Mouse (Mus musculus) CH12.LX (cell line): ENCODE data around the gene Polr2l. TPM values are rescaled to one million over a fixed set of nuclear protein-coding genes. Genes with fewer than 3 reads are reported as not detected.

ENCODE experiments used
- DNase-seq: peaks from one replicate; pipeline ENCODE4 v3.0.0-alpha.2; 2013; ENCODE audit errors: extremely low read depth
- H3K27ac ChIP-seq: 2 replicates; pipeline ENCODE4 v1.5.1; 2012; ENCODE audit warnings: low read depth, mild to moderate bottlenecking, control low read depth, moderate library complexity; ENCODE audit not compliant: insufficient read depth
- H3K27me3 ChIP-seq: replicated peaks from 2 replicates; pipeline ENCODE3; 2012; ENCODE audit warnings: inconsistent platforms
- H3K36me3 ChIP-seq, 2 experiments: replicated peaks in 1 of 2; 2 replicates each; pipeline versions ENCODE3 to v1.6.1; 2012; ENCODE audit warnings: inconsistent platforms in 1 of 2, low read length in 1 of 2, mild to moderate bottlenecking in 1 of 2, mixed read lengths in 1 of 2, moderate library complexity in 1 of 2; ENCODE audit not compliant: control insufficient read depth in 1 of 2, insufficient read depth in 1 of 2
- H3K4me1 ChIP-seq, 2 experiments: 2 replicates each; pipeline ENCODE4 v1.6.1; 2012; ENCODE audit warnings: inconsistent platforms in 1 of 2, moderate library complexity in 1 of 2; ENCODE audit not compliant: insufficient read depth in 2 of 2, control insufficient read depth in 1 of 2
- H3K4me2 ChIP-seq: 2 replicates; pipeline ENCODE4 v1.6.1; 2012; ENCODE audit warnings: low read depth, mild to moderate bottlenecking, control low read depth; ENCODE audit not compliant: poor library complexity, insufficient read depth, severe bottlenecking
- H3K4me3 ChIP-seq, 3 experiments: fragments of 150-350 bp in 1 of 3; sonication (generic) in 1 of 3; replicated peaks in 1 of 3; 2 replicates each; pipeline versions ENCODE3 to v1.5.1; 2011 to 2012; ENCODE audit warnings: low read depth in 2 of 3, low read length in 2 of 3, mild to moderate bottlenecking in 2 of 3, moderate library complexity in 2 of 3, control low read depth in 1 of 3, improper control_type of control experiment in 1 of 3, inconsistent platforms in 1 of 3, mixed read lengths in 1 of 3; ENCODE audit not compliant: poor library complexity in 1 of 3
- H3K79me2 ChIP-seq: replicated peaks from 2 replicates; pipeline ENCODE4 v1.6.1; 2012; ENCODE audit warnings: mild to moderate bottlenecking, moderate library complexity; ENCODE audit not compliant: control insufficient read depth, poor library complexity, insufficient read depth, severe bottlenecking; ENCODE audit errors: extremely low read depth
- H3K9ac ChIP-seq: 2 replicates; pipeline ENCODE4 v1.6.1; 2012; ENCODE audit warnings: low read depth, mild to moderate bottlenecking, control low read depth, moderate library complexity; ENCODE audit not compliant: insufficient read depth
- H3K9me3 ChIP-seq: replicated peaks from 2 replicates; pipeline ENCODE3; 2012; ENCODE audit warnings: low read length, inconsistent platforms, mixed read lengths
- BHLHE40 ChIP-seq: IDR thresholded peaks from 2 replicates; pipeline ENCODE4 v1.6.1; 2011; ENCODE audit warnings: mild to moderate bottlenecking, low read depth, low read length, improper control_type of control experiment
- CHD1 ChIP-seq: IDR thresholded peaks from 2 replicates; pipeline ENCODE4 v1.6.1; 2012; ENCODE audit warnings: low read depth, low read length, improper control_type of control experiment, inconsistent platforms
- CHD2 ChIP-seq: IDR thresholded peaks from 2 replicates; pipeline ENCODE4 v1.6.1; 2011; ENCODE audit warnings: low read length, improper control_type of control experiment
- CTCF ChIP-seq, 2 experiments: IDR thresholded peaks in 1 of 2; conservative IDR thresholded peaks in 1 of 2; 2 replicates each; pipeline ENCODE4 v1.5.1; 2011 to 2012; ENCODE audit warnings: low read depth in 2 of 2, low read length in 2 of 2, improper control_type of control experiment in 1 of 2, inconsistent platforms in 1 of 2, mild to moderate bottlenecking in 1 of 2, moderate library complexity in 1 of 2
- E2F4 ChIP-seq: IDR thresholded peaks from 2 replicates; pipeline ENCODE4 v1.6.1; 2011; ENCODE audit warnings: low read depth, low read length, improper control_type of control experiment; ENCODE audit not compliant: insufficient replicate concordance
- ELF1 ChIP-seq: IDR thresholded peaks from 2 replicates; pipeline ENCODE4 v1.6.1; 2014; ENCODE audit warnings: low read depth, mild to moderate bottlenecking, inconsistent platforms, low read length, improper control_type of control experiment
- EP300 ChIP-seq: IDR thresholded peaks from 2 replicates; pipeline ENCODE4 v1.6.1; 2011; ENCODE audit warnings: low read length, improper control_type of control experiment
- ETS1 ChIP-seq: conservative IDR thresholded peaks from 2 replicates; pipeline ENCODE4 v1.6.1; 2012; ENCODE audit warnings: low read depth, mild to moderate bottlenecking, inconsistent platforms, low read length, improper control_type of control experiment, moderate library complexity
- GABPA ChIP-seq: IDR thresholded peaks from 2 replicates; pipeline ENCODE4 v1.6.1; 2012; ENCODE audit warnings: low read depth, low read length, improper control_type of control experiment, inconsistent platforms; ENCODE audit not compliant: insufficient replicate concordance
- HCFC1 ChIP-seq: IDR thresholded peaks from 2 replicates; pipeline ENCODE4 v1.6.1; 2012; ENCODE audit warnings: low read depth, mild to moderate bottlenecking, inconsistent platforms, low read length, improper control_type of control experiment
- IRF4 ChIP-seq: IDR thresholded peaks from 2 replicates; pipeline ENCODE4 v1.6.1; 2014; ENCODE audit warnings: low read depth, mild to moderate bottlenecking, inconsistent platforms, low read length, improper control_type of control experiment
- JUN ChIP-seq: IDR thresholded peaks from 2 replicates; pipeline ENCODE4 v1.6.1; 2011; ENCODE audit warnings: low read depth, mild to moderate bottlenecking, low read length, improper control_type of control experiment, moderate library complexity; ENCODE audit not compliant: insufficient read depth
- JUND ChIP-seq: conservative IDR thresholded peaks from 2 replicates; pipeline ENCODE4 v1.6.1; 2011; ENCODE audit warnings: low read depth, low read length, improper control_type of control experiment
- KAT2A ChIP-seq: IDR thresholded peaks from 2 replicates; pipeline ENCODE4 v1.6.1; 2012; ENCODE audit warnings: low read length, improper control_type of control experiment, inconsistent platforms; ENCODE audit not compliant: insufficient replicate concordance
- MAFK ChIP-seq: IDR thresholded peaks from 2 replicates; pipeline ENCODE4 v1.6.1; 2011; ENCODE audit warnings: low read length, improper control_type of control experiment; ENCODE audit not compliant: insufficient replicate concordance
- MAX ChIP-seq: IDR thresholded peaks from 2 replicates; pipeline ENCODE4 v1.6.1; 2011; ENCODE audit warnings: low read length, improper control_type of control experiment
- MAZ ChIP-seq: IDR thresholded peaks from 2 replicates; pipeline ENCODE4 v1.6.1; 2012; ENCODE audit warnings: low read depth, mild to moderate bottlenecking, inconsistent platforms, low read length, improper control_type of control experiment, moderate library complexity
- MEF2A ChIP-seq: IDR thresholded peaks from 2 replicates; pipeline ENCODE4 v1.6.1; 2014; ENCODE audit warnings: low read depth, mild to moderate bottlenecking, inconsistent platforms, low read length, improper control_type of control experiment, borderline replicate concordance
- MXI1 ChIP-seq: IDR thresholded peaks from 2 replicates; pipeline ENCODE4 v1.6.1; 2011; ENCODE audit warnings: mild to moderate bottlenecking, low read depth, low read length, improper control_type of control experiment
- MYC ChIP-seq: IDR thresholded peaks from 2 replicates; pipeline ENCODE4 v1.6.1; 2011; ENCODE audit warnings: low read depth, mild to moderate bottlenecking, improper control_type of control experiment, low read length
- NELFE ChIP-seq: IDR thresholded peaks from 2 replicates; pipeline ENCODE4 v1.6.1; 2011; ENCODE audit warnings: low read depth, low read length, improper control_type of control experiment
- NRF1 ChIP-seq: IDR thresholded peaks from 2 replicates; pipeline ENCODE4 v1.6.1; 2014; ENCODE audit warnings: low read depth, mild to moderate bottlenecking, inconsistent platforms, low read length, improper control_type of control experiment, moderate library complexity
- PAX5 ChIP-seq: IDR thresholded peaks from 2 replicates; pipeline ENCODE4 v1.6.1; 2012; ENCODE audit warnings: low read length, inconsistent platforms, mixed read lengths
- POLR2A ChIP-seq: IDR thresholded peaks from 2 replicates; pipeline ENCODE4 v1.6.1; 2011; ENCODE audit warnings: low read depth, mild to moderate bottlenecking, improper control_type of control experiment, low read length
- POLR2AphosphoS2 ChIP-seq: IDR thresholded peaks from 2 replicates; pipeline ENCODE4 v1.6.1; 2011; ENCODE audit warnings: low read depth, low read length, improper control_type of control experiment
- RAD21 ChIP-seq: IDR thresholded peaks from 2 replicates; pipeline ENCODE4 v1.6.1; 2011; ENCODE audit warnings: low read depth, mild to moderate bottlenecking, low read length, improper control_type of control experiment, moderate library complexity
- RCOR1 ChIP-seq: conservative IDR thresholded peaks from 2 replicates; pipeline ENCODE4 v1.6.1; 2012; ENCODE audit warnings: low read depth, mild to moderate bottlenecking, inconsistent platforms, low read length, improper control_type of control experiment
- SIN3A ChIP-seq: IDR thresholded peaks from 2 replicates; pipeline ENCODE4 v1.6.1; 2012; ENCODE audit warnings: low read length, improper control_type of control experiment, inconsistent platforms
- SMC3 ChIP-seq: IDR thresholded peaks from 2 replicates; pipeline ENCODE4 v1.6.1; 2011; ENCODE audit warnings: low read depth, low read length, improper control_type of control experiment
- TBP ChIP-seq: conservative IDR thresholded peaks from 2 replicates; pipeline ENCODE4 v1.6.1; 2011; ENCODE audit warnings: low read depth, low read length, improper control_type of control experiment
- TCF12 ChIP-seq: IDR thresholded peaks from 2 replicates; pipeline ENCODE4 v1.6.1; 2014; ENCODE audit warnings: low read depth, mild to moderate bottlenecking, inconsistent platforms, low read length, improper control_type of control experiment
- UBTF ChIP-seq: IDR thresholded peaks from 2 replicates; pipeline ENCODE4 v1.6.1; 2012; ENCODE audit warnings: low read depth, mild to moderate bottlenecking, inconsistent platforms, low read length, improper control_type of control experiment, moderate library complexity
- USF1 ChIP-seq: IDR thresholded peaks from 2 replicates; pipeline ENCODE4 v1.6.1; 2014; ENCODE audit warnings: low read depth, mild to moderate bottlenecking, inconsistent platforms, low read length, improper control_type of control experiment
- USF2 ChIP-seq: conservative IDR thresholded peaks from 2 replicates; pipeline ENCODE4 v1.6.1; 2011; ENCODE audit warnings: low read depth, low read length, improper control_type of control experiment
- ZC3H11A ChIP-seq: IDR thresholded peaks from 2 replicates; pipeline ENCODE4 v1.6.1; 2012; ENCODE audit warnings: low read depth, mild to moderate bottlenecking, inconsistent platforms, low read length, improper control_type of control experiment
- ZKSCAN1 ChIP-seq: IDR thresholded peaks from 2 replicates; pipeline ENCODE4 v1.6.1; 2012; ENCODE audit warnings: low read depth, inconsistent platforms, low read length, improper control_type of control experiment, borderline replicate concordance
- ZMIZ1 ChIP-seq: IDR thresholded peaks from 2 replicates; pipeline ENCODE4 v1.6.1; 2012; ENCODE audit warnings: low read depth, mild to moderate bottlenecking, inconsistent platforms, low read length, improper control_type of control experiment
- ZNF384 ChIP-seq: IDR thresholded peaks from 2 replicates; pipeline ENCODE4 v1.6.1; 2012; ENCODE audit warnings: low read depth, low read length, improper control_type of control experiment, inconsistent platforms
- dilution Hi-C: fragments of 300-500 bp; cut with MboI; formaldehyde crosslinking; loops from 2 replicates; pipeline ENCODE4 v1.14.3; 2020; ENCODE audit warnings: low sequenced_read_pairs; ENCODE audit not compliant: extremely low pct_unique_long_range_greater_than_20kb, extremely low pct_ligation_motif_present
- in situ Hi-C: fragments of 300-500 bp; cut with MboI; formaldehyde crosslinking; loops from 3 replicates; pipeline ENCODE4 v1.14.3; 2019; ENCODE audit warnings: low sequenced_read_pairs, low pct_ligation_motif_present, low pct_unique_long_range_greater_than_20kb, mixed read lengths
- polyA plus RNA-seq: library from polyadenylated mRNA; unstranded; fragments of >175 nt; gene quantifications from 2 replicates; pipeline ENCODE4 v1.2.1, GENCODE M21; 2012; ENCODE audit warnings: low read depth; ENCODE audit not compliant: insufficient read length
- total RNA-seq, 2 experiments: library from RNA; depleted of rRNA; stranded (reverse); fragments of 300-350 nt in 1 of 2; fragments of >200 nt in 1 of 2; gene quantifications; 2 replicates each; pipeline ENCODE4 v1.2.3; 2012 to 2014

The Polr2l gene
- total RNA-seq (2012; rRNA removed) (82.3 and 109 TPM in 2 replicates), total RNA-seq (2014; rRNA removed) (35.7 and 37.1 TPM in 2 replicates), polyA plus RNA-seq (57.5 and 64.8 TPM in 2 replicates)

GRCm38 (mm10) chr7:141475011-141475804, at the start of gene Polr2l, which contains the start of gene Tspan4:
Polr2l (minus strand) TSS chr7:141475132.
Tspan4 (plus strand) TSS chr7:141475240.
- Histone ChIP-seq H3K4me1 (peaks cover 18 to 40% of the 10 kb centered on the region in 2 experiments), H3K27me3 (peaks cover 9% of the 10 kb centered on the region), H3K9me3 (no peaks in the 10 kb centered on the region), H3K4me2 (peak within 1 kb of the TSS; percentile 86), H3K79me2 (peaks cover 22% of the 10 kb centered on the region), H3K36me3 (peaks cover 21 to 32% of the 10 kb centered on the region in 2 experiments), H3K4me3 (peak within 1 kb of the TSS; percentile 74 to 96 (median 89)), H3K9ac (peak within 1 kb of the TSS; percentile 51), H3K27ac (no peak within 1 kb of the TSS)
- no peak for TF ChIP-seq SMC3
- no peak for TF ChIP-seq ETS1
- TF ChIP-seq TBP = no peak
- TF ChIP-seq EP300 = no peak
- no peak for TF ChIP-seq ZNF384
- 0 out of 2 replicates have a peak, but pooled peaks have one; percentile 49 for TF ChIP-seq IRF4
- TF ChIP-seq CHD1 = peak; percentile 99
- TF ChIP-seq HCFC1 = peak; percentile 89
- no peak for TF ChIP-seq MAZ
- peak; percentile 98 for TF ChIP-seq SIN3A
- peak; percentile 88 for TF ChIP-seq NELFE
- no peak for TF ChIP-seq ZKSCAN1
- no peak for TF ChIP-seq E2F4
- TF ChIP-seq KAT2A = peak; percentile 71; the same call in 1 of the 2 replicates
- TF ChIP-seq CTCF (conservative IDR thresholded peaks at IDR 0.05 in 1 of 2, IDR thresholded peaks at IDR 0.05 in 1 of 2; ENCODE audit: low read depth in 2 of 2, low read length in 2 of 2) = no peak
- TF ChIP-seq MAX = peak; percentile 73; the same call in 1 of the 2 replicates
- TF ChIP-seq PAX5 = no peak
- no peak for TF ChIP-seq POLR2AphosphoS2
- no peak for TF ChIP-seq USF1
- TF ChIP-seq POLR2A = peak; percentile 88
- no peak for TF ChIP-seq ZC3H11A
- no peak for TF ChIP-seq MYC
- TF ChIP-seq MAFK = no peak
- no peak for TF ChIP-seq CHD2
- TF ChIP-seq JUN = no peak
- no peak; the same call in 1 of the 2 replicates for TF ChIP-seq GABPA
- no peak for TF ChIP-seq UBTF
- no peak for TF ChIP-seq USF2
- peak; percentile 70; the same call in 1 of the 2 replicates for TF ChIP-seq ZMIZ1
- TF ChIP-seq RAD21 = no peak
- 0 out of 2 replicates have a peak, but pooled peaks have one; percentile 12 for TF ChIP-seq BHLHE40
- TF ChIP-seq TCF12 = 0 out of 2 replicates have a peak, but pooled peaks have one; percentile 58
- 0 out of 2 replicates have a peak, but pooled peaks have one; percentile 45 for TF ChIP-seq MEF2A
- TF ChIP-seq MXI1 = peak; percentile 100
- peak; percentile 74 for TF ChIP-seq ELF1
- TF ChIP-seq RCOR1 = 0 out of 2 replicates have a peak, but pooled peaks have one; percentile 51
- TF ChIP-seq NRF1 = peak; percentile 9; the same call in 1 of the 2 replicates
- no peak for TF ChIP-seq JUND
- DNase-seq = peak; percentile 79
- dilution Hi-C loops = no loop called here
- in situ Hi-C loops = no loop called here
